1 mouse cellular context compared by ENCODE assay signal in the genomic region with DNA sequence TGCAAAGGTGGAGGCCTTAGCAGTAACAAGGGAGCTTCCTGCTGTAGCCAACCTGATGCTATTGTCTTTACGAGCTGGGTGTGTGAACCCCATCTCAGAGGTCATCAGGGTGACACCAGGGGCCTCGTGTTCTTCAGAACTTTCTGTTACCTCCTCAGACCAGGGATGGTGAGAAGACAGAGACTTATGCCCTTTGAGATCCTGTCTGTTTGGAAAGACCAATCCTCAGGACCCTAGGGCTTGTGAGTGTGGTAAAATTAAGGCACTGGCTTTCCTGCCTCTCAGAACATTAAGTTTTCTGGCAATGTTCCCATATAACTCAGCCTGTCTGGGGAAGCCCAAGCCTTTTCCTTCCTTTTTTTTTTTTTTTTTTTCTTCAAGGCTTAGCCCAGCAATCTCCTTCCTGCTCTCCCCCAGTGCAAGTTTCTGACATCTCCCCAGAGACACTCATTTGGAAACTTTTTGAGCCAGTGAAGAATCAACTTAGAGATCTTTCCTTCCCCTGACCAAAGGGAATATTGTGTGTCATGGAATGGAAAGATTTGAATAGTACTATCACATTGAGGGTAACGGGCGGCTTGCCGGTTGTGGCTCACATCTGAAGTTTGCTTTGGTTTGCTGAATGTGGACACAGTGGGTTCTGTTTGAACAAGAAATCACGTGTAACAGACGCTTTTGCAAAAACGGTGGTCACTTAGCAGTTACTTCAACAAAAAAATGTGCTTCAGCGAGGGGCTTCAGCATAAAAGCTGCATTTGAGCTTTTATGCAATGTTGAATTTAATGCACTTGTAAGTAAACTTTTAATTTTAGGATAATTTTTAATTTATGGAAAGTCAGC.
TF ChIP-seq lines count a peak whose summit lies in the region.

No protein-coding gene starts in this region.

TF ChIP-seq in MEL, 35 proteins besides CTCF, POLR2A, EP300 and RAD21:
- TF ChIP-seq ZNF384 (IDR thresholded peaks at IDR 0.05; ENCODE audit: low read depth, low read length) (peak; percentile 81), KAT2A (conservative IDR thresholded peaks at IDR 0.05; ENCODE audit: low read depth, low read length) (no peak)
